Mouse (Mus musculus): ENCODE results near the gene Gm20388. TPM values are rescaled to one million over a fixed set of nuclear protein-coding genes. Genes with fewer than 3 reads are reported as not detected.

The Gm20388 gene
- polyA plus RNA-seq, 1 experiment from 2014 or later, result not detected

GRCm38 (mm10) chr8:123135806-123136205, 3225.2 kb downstream of the Gm20388 start:
- H3K27me3 ChIP-seq (replicated peaks), result peaks cover 22% of the 10 kb centered on the region
- H3K9me3 ChIP-seq (replicated peaks), result peaks cover 4% of the 10 kb centered on the region; the same call in 1 of the 2 replicates
- WGBS (ENCODE audit: insufficient replicate concordance), result 50% methylated on average over 9 of the region's 9 CpGs
- no peak overlapping the region for H3K4me2 ChIP-seq
- H3K36me3 ChIP-seq, result no peaks in the 10 kb centered on the region; the same call in 1 of the 2 replicates
- H3K4me3 ChIP-seq, result no peak overlapping the region
- no peak overlapping the region for H3K27ac ChIP-seq
- no peak overlapping the region for H3K9ac ChIP-seq
- peaks cover 4% of the 10 kb centered on the region; the same call in 1 of the 2 replicates for H3K4me1 ChIP-seq
- no peak for ATAC-seq

- no peaks in the 10 kb centered on the region; the same call in 1 of the 2 replicates for H3K36me3 ChIP-seq
- H3K27me3 ChIP-seq (replicated peaks), result peaks cover 18% of the 10 kb centered on the region; the same call in 1 of the 2 replicates
- WGBS (ENCODE audit: insufficient replicate concordance), result 73% methylated on average over 9 of the region's 9 CpGs
- H3K4me1 ChIP-seq, result peaks cover 4% of the 10 kb centered on the region; the same call in 1 of the 2 replicates
- no peak overlapping the region for H3K9ac ChIP-seq
- H3K9me3 ChIP-seq (replicated peaks), result peaks cover 4% of the 10 kb centered on the region; the same call in 1 of the 2 replicates
- ATAC-seq, result no peak
- H3K4me2 ChIP-seq, result no peak overlapping the region
- H3K27ac ChIP-seq, result no peak overlapping the region
- H3K4me3 ChIP-seq, result no peak overlapping the region
These were observed 3225.6 kb downstream of the Gm20388 start for GRCm38 (mm10) chr8:123136287-123136686.

GRCm38 (mm10) chr8:123137645-123138077, 3227.0 kb downstream of the Gm20388 start:
- Histone ChIP-seq H3K27ac (no peak overlapping the region), H3K36me3 (no peaks in the 10 kb centered on the region; the same call in 1 of the 2 replicates), H3K4me2 (no peak overlapping the region), H3K9ac (no peak overlapping the region), H3K9me3 (replicated peaks) (peaks cover 4% of the 10 kb centered on the region; the same call in 1 of the 2 replicates), H3K27me3 (replicated peaks) (peaks cover 15% of the 10 kb centered on the region; the same call in 1 of the 2 replicates), H3K4me3 (no peak overlapping the region), H3K4me1 (peaks cover 4% of the 10 kb centered on the region; the same call in 1 of the 2 replicates)
- ATAC-seq, result 0 out of 2 replicates have a peak, but pooled peaks have one; percentile 6
- 29% methylated on average over 2 of the region's 2 CpGs for WGBS (ENCODE audit: insufficient replicate concordance)

GRCm38 (mm10) chr8:123138741-123139140, 3228.1 kb downstream of the Gm20388 start:
- Histone ChIP-seq H3K4me1 (peaks cover 4% of the 10 kb centered on the region; the same call in 1 of the 2 replicates), H3K27me3 (replicated peaks) (peaks cover 14% of the 10 kb centered on the region; the same call in 1 of the 2 replicates), H3K9ac (no peak overlapping the region), H3K9me3 (replicated peaks) (no peaks in the 10 kb centered on the region), H3K36me3 (no peaks in the 10 kb centered on the region), H3K27ac (no peak overlapping the region), H3K4me2 (no peak overlapping the region), H3K4me3 (no peak overlapping the region)
- 48% methylated on average over 4 of the region's 4 CpGs for WGBS (ENCODE audit: insufficient replicate concordance)
- ATAC-seq, result no peak

- WGBS (ENCODE audit: insufficient replicate concordance), result 79% methylated on average over 14 of the region's 14 CpGs
- Histone ChIP-seq H3K9ac (no peak overlapping the region), H3K4me2 (no peak overlapping the region), H3K4me1 (peaks cover 4% of the 10 kb centered on the region; the same call in 1 of the 2 replicates), H3K27me3 (replicated peaks) (0 out of 2 replicates have a peak, but pooled peaks cover 9% of the 10 kb centered on the region), H3K4me3 (no peak overlapping the region), H3K27ac (no peak overlapping the region), H3K36me3 (no peaks in the 10 kb centered on the region), H3K9me3 (replicated peaks) (no peaks in the 10 kb centered on the region)
- ATAC-seq, result no peak
These were observed 3231.3 kb downstream of the Gm20388 start for GRCm38 (mm10) chr8:123141741-123142462.

GRCm38 (mm10) chr8:123145279-123145678, 3234.6 kb downstream of the Gm20388 start:
- H3K9ac ChIP-seq, result no peak overlapping the region
- H3K9me3 ChIP-seq (replicated peaks), result no peaks in the 10 kb centered on the region
- H3K27ac ChIP-seq, result no peak overlapping the region
- no peaks in the 10 kb centered on the region for H3K4me1 ChIP-seq
- no peak overlapping the region for H3K4me3 ChIP-seq
- H3K27me3 ChIP-seq (replicated peaks), result peaks cover 29% of the 10 kb centered on the region
- H3K4me2 ChIP-seq, result no peak overlapping the region
- ATAC-seq, result no peak
- WGBS (ENCODE audit: insufficient replicate concordance), result 36% methylated on average over 6 of the region's 6 CpGs
- H3K36me3 ChIP-seq, result no peaks in the 10 kb centered on the region

GRCm38 (mm10) chr8:123146390-123146789, 3235.7 kb downstream of the Gm20388 start:
- 75% methylated on average over 7 of the region's 7 CpGs for WGBS (ENCODE audit: insufficient replicate concordance)
- no peak for ATAC-seq
- H3K27me3 ChIP-seq (replicated peaks), result peaks cover 32% of the 10 kb centered on the region
- no peaks in the 10 kb centered on the region for H3K36me3 ChIP-seq
- no peak overlapping the region for H3K27ac ChIP-seq
- H3K4me2 ChIP-seq, result no peak overlapping the region
- no peaks in the 10 kb centered on the region for H3K4me1 ChIP-seq
- no peak overlapping the region for H3K9ac ChIP-seq
- no peaks in the 10 kb centered on the region for H3K9me3 ChIP-seq (replicated peaks)
- no peak overlapping the region for H3K4me3 ChIP-seq

- no peak overlapping the region for H3K27ac ChIP-seq
- no peak overlapping the region for H3K4me2 ChIP-seq
- no peaks in the 10 kb centered on the region for H3K36me3 ChIP-seq
- H3K9me3 ChIP-seq (replicated peaks), result no peaks in the 10 kb centered on the region
- H3K4me1 ChIP-seq, result peaks cover 9% of the 10 kb centered on the region
- ATAC-seq, result no peak
- H3K9ac ChIP-seq, result no peak overlapping the region
- H3K4me3 ChIP-seq, result no peak overlapping the region
- H3K27me3 ChIP-seq (replicated peaks), result peaks cover 40% of the 10 kb centered on the region
- WGBS (ENCODE audit: insufficient replicate concordance), result 50% methylated on average over 9 of the region's 9 CpGs
These were observed 3240.1 kb downstream of the Gm20388 start for GRCm38 (mm10) chr8:123150737-123151171.

GRCm38 (mm10) chr8:123155177-123155576, 3244.5 kb downstream of the Gm20388 start:
- Histone ChIP-seq H3K9me3 (replicated peaks) (no peaks in the 10 kb centered on the region), H3K4me3 (no peak overlapping the region), H3K27me3 (replicated peaks) (0 out of 2 replicates have a peak, but pooled peaks cover 13% of the 10 kb centered on the region), H3K36me3 (no peaks in the 10 kb centered on the region), H3K9ac (no peak overlapping the region), H3K4me1 (peaks cover 38% of the 10 kb centered on the region), H3K27ac (peak overlapping the region; percentile 58; the same call in 1 of the 2 replicates), H3K4me2 (0 out of 2 replicates have a peak overlapping the region, but pooled peaks have one; percentile 46)
- WGBS (ENCODE audit: insufficient replicate concordance), result 59% methylated on average over 5 of the region's 5 CpGs
- no peak for ATAC-seq

- 39% methylated on average over 9 of the region's 9 CpGs for WGBS (ENCODE audit: insufficient replicate concordance)
- ATAC-seq, result peak; percentile 93
- Histone ChIP-seq H3K27ac (peak overlapping the region; percentile 58), H3K27me3 (replicated peaks) (0 out of 2 replicates have a peak, but pooled peaks cover 13% of the 10 kb centered on the region), H3K36me3 (no peaks in the 10 kb centered on the region), H3K4me2 (peak overlapping the region; percentile 46), H3K9me3 (replicated peaks) (no peaks in the 10 kb centered on the region), H3K9ac (peak overlapping the region; percentile 49), H3K4me1 (peaks cover 38% of the 10 kb centered on the region), H3K4me3 (no peak overlapping the region)
These were observed 3245.6 kb downstream of the Gm20388 start for GRCm38 (mm10) chr8:123156070-123156773.

GRCm38 (mm10) chr8:123157888-123158465, 3247.3 kb downstream of the Gm20388 start, which contains the start of gene Sult5a1:
Gene Sult5a1, minus strand, starts transcription at chr8:123158315.
- Histone ChIP-seq H3K9me3 (replicated peaks) (no peaks in the 10 kb centered on the region), H3K27me3 (replicated peaks) (0 out of 2 replicates have a peak, but pooled peaks cover 3% of the 10 kb centered on the region), H3K4me3 (no peak within 1 kb of the TSS), H3K4me1 (peaks cover 42% of the 10 kb centered on the region), H3K36me3 (no peaks in the 10 kb centered on the region), H3K9ac (no peak within 1 kb of the TSS), H3K4me2 (peak within 1 kb of the TSS; percentile 35), H3K27ac (no peak within 1 kb of the TSS)
- WGBS (ENCODE audit: insufficient replicate concordance), result 31% methylated on average over 13 of the region's 13 CpGs
- ATAC-seq, result no peak

Measured in liver, embryonic 12.5 days (tissue).